13 mouse cellular contexts compared by ENCODE assay signal in the genomic region with DNA sequence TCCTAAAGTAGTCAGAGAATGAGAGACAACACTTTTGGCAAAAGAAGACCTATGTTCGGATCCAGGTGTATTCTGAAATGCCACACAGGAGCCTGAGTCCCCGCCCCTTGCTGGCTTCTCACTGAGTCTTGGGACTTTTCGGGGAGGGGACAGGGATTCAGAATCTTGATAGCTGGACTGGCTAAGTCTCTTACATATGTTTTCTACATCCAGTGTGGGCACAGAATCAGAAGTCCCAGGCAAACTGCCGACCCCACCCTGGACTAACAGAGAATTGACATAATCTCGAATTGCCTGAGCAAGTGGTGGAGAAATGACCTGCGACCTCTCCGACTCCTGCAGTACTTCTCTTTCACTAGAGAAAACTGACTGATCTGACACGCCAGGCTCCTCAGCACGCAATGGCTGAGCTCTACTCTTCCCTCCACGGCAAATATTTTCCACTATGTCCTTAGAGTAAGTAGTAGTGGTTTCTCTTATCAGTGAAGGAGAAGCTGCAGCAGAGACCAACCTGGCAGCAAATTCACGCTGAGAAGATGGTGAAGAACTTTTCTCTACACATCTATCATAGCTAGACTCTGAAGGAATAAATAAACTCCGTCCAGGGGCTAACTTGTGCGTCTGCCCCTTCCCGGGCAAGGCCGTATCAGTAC.
"Had no signal": no experiment of that assay in that cellular context is flagged by ENCODE, and none has a peak within 500 bp of the region (broad histone marks: within the 10 kb centered on the region; RNA-seq: fewer than 3 reads in every experiment).

No protein-coding gene starts in this region.

- H3K27me3 ChIP-seq: liver, embryonic 15.5 days; midbrain, embryonic 13.5 days; neural tube, embryonic 15.5 days had no signal

- H3K9me3 ChIP-seq: limb, embryonic 10.5 days; liver, embryonic 15.5 days; midbrain, embryonic 13.5 days; neural tube, embryonic 15.5 days had no signal

- H3K4me3 ChIP-seq: left cerebral cortex, adult 2 months; limb, embryonic 10.5 days; liver, embryonic 15.5 days; midbrain, embryonic 13.5 days; neural tube, embryonic 15.5 days had no signal

- H3K4me2 ChIP-seq: liver, embryonic 15.5 days; lung, embryonic 14.5 days; midbrain, embryonic 13.5 days; neural tube, embryonic 15.5 days had no signal

- DNase-seq: kidney, adult 2 months; kidney, postnatal 25 days; lung, embryonic 14.5 days; lung, postnatal 10 days; right cerebral cortex, postnatal 25 days; spleen, adult 18-20 months; thymus, adult 18-20 months; thymus, postnatal 14 days had no signal

- ATAC-seq: midbrain, embryonic 13.5 days had no signal

- H3K27ac ChIP-seq: left cerebral cortex, adult 2 months; limb, embryonic 10.5 days; liver, embryonic 15.5 days; midbrain, embryonic 13.5 days; neural tube, embryonic 15.5 days had no signal

- H3K9ac ChIP-seq: liver, embryonic 15.5 days; lung, embryonic 14.5 days; midbrain, embryonic 13.5 days; neural tube, embryonic 15.5 days had no signal
